In the genomic region with DNA sequence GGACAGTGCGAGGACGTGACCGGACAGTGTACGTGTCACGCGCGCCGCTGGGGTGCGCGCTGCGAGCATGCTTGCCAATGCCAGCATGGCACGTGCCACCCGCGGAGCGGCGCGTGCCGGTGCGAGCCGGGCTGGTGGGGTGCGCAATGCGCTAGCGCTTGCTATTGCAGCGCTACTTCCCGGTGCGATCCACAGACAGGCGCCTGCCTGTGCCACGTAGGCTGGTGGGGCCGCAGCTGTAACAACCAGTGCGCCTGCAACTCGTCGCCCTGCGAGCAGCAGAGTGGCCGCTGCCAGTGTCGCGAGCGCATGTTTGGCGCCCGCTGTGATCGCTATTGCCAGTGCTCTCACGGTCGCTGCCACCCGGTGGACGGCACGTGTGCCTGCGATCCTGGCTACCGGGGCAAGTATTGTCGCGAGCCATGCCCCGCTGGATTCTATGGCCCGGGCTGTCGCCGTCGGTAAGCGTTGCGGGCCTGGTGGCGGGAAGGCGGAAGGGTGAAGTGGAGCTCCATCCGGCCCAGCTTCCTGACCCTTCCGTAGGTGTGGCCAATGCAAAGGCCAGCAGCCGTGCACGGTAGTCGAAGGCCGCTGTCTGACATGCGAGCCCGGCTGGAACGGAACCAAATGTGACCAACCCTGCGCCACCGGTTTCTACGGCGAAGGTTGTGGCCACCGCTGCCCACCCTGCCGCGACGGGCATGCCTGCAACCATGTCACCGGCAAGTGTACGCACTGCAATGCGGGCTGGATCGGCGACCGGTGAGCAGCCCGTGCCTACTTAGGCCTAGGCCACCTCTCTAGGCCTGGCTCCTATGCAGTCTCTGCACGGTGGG, we compare ENCODE assay signal across 9 mouse cellular contexts. TPM values are rescaled to one million over a fixed set of nuclear protein-coding genes. Genes with fewer than 3 reads are reported as not detected.
DNase-seq lines count a peak whose midpoint lies in the region; ATAC-seq and TF ChIP-seq lines count a peak whose summit lies in the region.
"Had no signal": no experiment of that assay in that cellular context is flagged by ENCODE, and none has a peak within 500 bp of the region (broad histone marks: within the 10 kb centered on the region; RNA-seq: fewer than 3 reads in every experiment).

No protein-coding gene starts in this region.

- ATAC-seq in embryonic facial prominence, embryonic 13.5 days (ENCODE audit: insufficient number of reproducible peaks, insufficient read depth, low FRiP score, low TSS enrichment, low read depth): no peak
- ATAC-seq in hindbrain, embryonic 13.5 days (ENCODE audit: low FRiP score): no peak
- ATAC-seq in limb, embryonic 13.5 days (ENCODE audit: low FRiP score, low read depth): no peak
- peak; percentile 29; the same call in 1 of the 2 replicates for ATAC-seq in midbrain, postnatal 0 days (ENCODE audit: low FRiP score)

- H3K9ac ChIP-seq in embryonic facial prominence, embryonic 13.5 days: peak overlapping the region; percentile 69
- H3K9ac ChIP-seq in hindbrain, embryonic 13.5 days: peak overlapping the region; percentile 63
- peak overlapping the region; percentile 67 for H3K9ac ChIP-seq in limb, embryonic 13.5 days
- peak overlapping the region; percentile 54 for H3K9ac ChIP-seq in midbrain, postnatal 0 days (replicated peaks; ENCODE audit: low read length, poor library complexity, severe bottlenecking)

- peak; percentile 14 for TF ChIP-seq CTCF in midbrain, postnatal 0 days (IDR thresholded peaks at IDR 0.05)

- H3K27ac ChIP-seq in embryonic facial prominence, embryonic 13.5 days: peak overlapping the region; percentile 57; the same call in 1 of the 2 replicates
- H3K27ac ChIP-seq in hindbrain, embryonic 13.5 days: no peak overlapping the region
- H3K27ac ChIP-seq in limb, embryonic 13.5 days: no peak overlapping the region
- H3K27ac ChIP-seq in midbrain, postnatal 0 days (ENCODE audit: low read depth, low read length): no peak overlapping the region

- H3K36me3 ChIP-seq in embryonic facial prominence, embryonic 13.5 days: peaks cover 44% of the 10 kb centered on the region
- no peaks in the 10 kb centered on the region for H3K36me3 ChIP-seq in hindbrain, embryonic 13.5 days
- H3K36me3 ChIP-seq in limb, embryonic 13.5 days: peaks cover 48% of the 10 kb centered on the region
- H3K36me3 ChIP-seq in midbrain, postnatal 0 days (ENCODE audit: insufficient read depth, low read length): no peaks in the 10 kb centered on the region

- peaks cover 66% of the 10 kb centered on the region for H3K27me3 ChIP-seq in embryonic facial prominence, embryonic 13.5 days
- peaks cover 86% of the 10 kb centered on the region for H3K27me3 ChIP-seq in hindbrain, embryonic 13.5 days
- peaks cover 51% of the 10 kb centered on the region for H3K27me3 ChIP-seq in limb, embryonic 13.5 days
- peaks cover 70% of the 10 kb centered on the region for H3K27me3 ChIP-seq in midbrain, postnatal 0 days (ENCODE audit: insufficient read depth, low read length)

- no peaks in the 10 kb centered on the region for H3K9me3 ChIP-seq in embryonic facial prominence, embryonic 13.5 days
- no peaks in the 10 kb centered on the region for H3K9me3 ChIP-seq in hindbrain, embryonic 13.5 days
- no peaks in the 10 kb centered on the region for H3K9me3 ChIP-seq in limb, embryonic 13.5 days
- H3K9me3 ChIP-seq in midbrain, postnatal 0 days (ENCODE audit: low read length): no peaks in the 10 kb centered on the region

- peak overlapping the region; percentile 35 for H3K4me3 ChIP-seq in embryonic facial prominence, embryonic 13.5 days
- H3K4me3 ChIP-seq in hindbrain, embryonic 13.5 days: peak overlapping the region; percentile 40
- H3K4me3 ChIP-seq in limb, embryonic 13.5 days: peak overlapping the region; percentile 37
- peak overlapping the region; percentile 41 for H3K4me3 ChIP-seq in midbrain, postnatal 0 days (ENCODE audit: low read depth, low read length)

- 7% methylated on average over 83 of the region's 83 CpGs for WGBS in embryonic facial prominence, embryonic 13.5 days
- WGBS in hindbrain, embryonic 13.5 days: 1% methylated on average over 83 of the region's 83 CpGs
- WGBS in limb, embryonic 13.5 days: 6% methylated on average over 83 of the region's 83 CpGs
- 3% methylated on average over 83 of the region's 83 CpGs for WGBS in midbrain, postnatal 0 days

- DNase-seq in cerebellum, adult 18-20 months: peak; percentile 25 to 54
- no peak for DNase-seq in cerebellum, adult 9-11 months
- DNase-seq in Muller cell, postnatal 12 days (ENCODE audit: inconsistent ontology term): peak; percentile 56
- peak; percentile 47 for DNase-seq in midbrain, postnatal 0 days (ENCODE audit: low spot score)
- DNase-seq in ovary, postnatal 14 days (ENCODE audit: low spot score): no peak

- peak overlapping the region; percentile 77 for H3K4me2 ChIP-seq in embryonic facial prominence, embryonic 13.5 days
- H3K4me2 ChIP-seq in hindbrain, embryonic 13.5 days: peak overlapping the region; percentile 62
- peak overlapping the region; percentile 63 for H3K4me2 ChIP-seq in limb, embryonic 13.5 days (replicated peaks)
- H3K4me2 ChIP-seq in midbrain, postnatal 0 days (ENCODE audit: low read depth, low read length, poor library complexity, severe bottlenecking): peak overlapping the region; percentile 75

- H3K4me1 ChIP-seq in embryonic facial prominence, embryonic 13.5 days: peaks cover 94% of the 10 kb centered on the region
- H3K4me1 ChIP-seq in hindbrain, embryonic 13.5 days (replicated peaks): peaks cover 60% of the 10 kb centered on the region
- H3K4me1 ChIP-seq in limb, embryonic 13.5 days: peaks cover 94% of the 10 kb centered on the region
- peaks cover 33% of the 10 kb centered on the region for H3K4me1 ChIP-seq in midbrain, postnatal 0 days (ENCODE audit: insufficient read depth, low read length)

RNA-seq across cellular contexts. Expression of a gene that starts 6.0 kb away (rescaled TPM):
- polyA plus RNA-seq in embryonic facial prominence, embryonic 13.5 days (2015; fragmentation: Nextera tagmentation; extraction: Ambion mirVana): 30.9 and 39.0 TPM in 2 replicates
- polyA plus RNA-seq in hindbrain, embryonic 13.5 days (2015; fragmentation: Nextera tagmentation; extraction: Ambion mirVana): 1.6 and 2.0 TPM in 2 replicates
- 28.8 and 29.4 TPM in 2 replicates for polyA plus RNA-seq in limb, embryonic 13.5 days (2015; fragmentation: Nextera tagmentation; extraction: Ambion mirVana)
- 8.5 and 12.6 TPM in 2 replicates for total RNA-seq in midbrain, postnatal 0 days (2014; rRNA removed)
- 2.1 and 2.4 TPM in 2 replicates for polyA plus RNA-seq in midbrain, postnatal 0 days (2015; fragmentation: Nextera tagmentation; extraction: Ambion mirVana)

RNA-seq across cellular contexts. Expression of a gene that starts 29.9 kb away (rescaled TPM):
- polyA plus RNA-seq in embryonic facial prominence, embryonic 13.5 days (2015; fragmentation: Nextera tagmentation; extraction: Ambion mirVana): 0.36 and 0.45 TPM in 2 replicates
- polyA plus RNA-seq in hindbrain, embryonic 13.5 days (2015; fragmentation: Nextera tagmentation; extraction: Ambion mirVana): 2.1 and 2.2 TPM in 2 replicates
- polyA plus RNA-seq in limb, embryonic 13.5 days (2015; fragmentation: Nextera tagmentation; extraction: Ambion mirVana): 0.09 and 0.36 TPM in 2 replicates
- 7.0 and 13.5 TPM in 2 replicates for total RNA-seq in midbrain, postnatal 0 days (2014; rRNA removed)
- polyA plus RNA-seq in midbrain, postnatal 0 days (2015; fragmentation: Nextera tagmentation; extraction: Ambion mirVana): 7.8 and 8.5 TPM in 2 replicates
- polyA plus RNA-seq: C2C12 had no signal

RNA-seq across cellular contexts. Expression of a gene that starts 35.1 kb away (rescaled TPM):
- polyA plus RNA-seq in embryonic facial prominence, embryonic 13.5 days (2015; fragmentation: Nextera tagmentation; extraction: Ambion mirVana): 2.2 and 3.0 TPM in 2 replicates
- 4.5 and 4.8 TPM in 2 replicates for polyA plus RNA-seq in hindbrain, embryonic 13.5 days (2015; fragmentation: Nextera tagmentation; extraction: Ambion mirVana)
- 2.7 and 3.0 TPM in 2 replicates for polyA plus RNA-seq in limb, embryonic 13.5 days (2015; fragmentation: Nextera tagmentation; extraction: Ambion mirVana)
- total RNA-seq in midbrain, postnatal 0 days (2014; rRNA removed): 2.4 and 12.8 TPM in 2 replicates
- polyA plus RNA-seq in midbrain, postnatal 0 days (2015; fragmentation: Nextera tagmentation; extraction: Ambion mirVana): 1.7 and 2.0 TPM in 2 replicates

RNA-seq across cellular contexts. Expression of a gene that starts 43.6 kb away (rescaled TPM):
- 88.8 and 97.7 TPM in 2 replicates for polyA plus RNA-seq in embryonic facial prominence, embryonic 13.5 days (2015; fragmentation: Nextera tagmentation; extraction: Ambion mirVana)
- 70.9 and 77.6 TPM in 2 replicates for polyA plus RNA-seq in hindbrain, embryonic 13.5 days (2015; fragmentation: Nextera tagmentation; extraction: Ambion mirVana)
- polyA plus RNA-seq in limb, embryonic 13.5 days (2015; fragmentation: Nextera tagmentation; extraction: Ambion mirVana): 92.9 and 106 TPM in 2 replicates
- total RNA-seq in midbrain, postnatal 0 days (2014; rRNA removed): 150 and 156 TPM in 2 replicates
- polyA plus RNA-seq in midbrain, postnatal 0 days (2015; fragmentation: Nextera tagmentation; extraction: Ambion mirVana): 79.3 and 82.6 TPM in 2 replicates

Comparison
In these comparisons a context has a peak if more than half of its experiments do, and no peak if none do; other contexts are left out.
1. DNase-seq: peak in cerebellum, adult 18-20 months (2 of 2), Muller cell, postnatal 12 days (single experiment) and midbrain, postnatal 0 days (single experiment); none in cerebellum, adult 9-11 months (single experiment) and ovary, postnatal 14 days (single experiment).
2. Peak in every context shown above with its lines, with median percentiles within 50 percentile points of each other: H3K4me2 ChIP-seq, H3K4me3 ChIP-seq and H3K9ac ChIP-seq.